Mouse (Mus musculus) liver, embryonic 14.5 days (tissue): ENCODE results near the gene Pfkfb4. TPM values are rescaled to one million over a fixed set of nuclear protein-coding genes. Genes with fewer than 3 reads are reported as not detected.

Source experiments
- ATAC-seq: fragments of 200-750 bp; cut with Nextera tagmentation; 2 replicates; pipeline ENCODE4 v1.8.0; 2017; ENCODE audit warnings: moderate number of reproducible peaks, mild to moderate bottlenecking, moderate library complexity; ENCODE audit not compliant: insufficient read depth
- DNase-seq, 3 experiments: peaks; one replicate each; pipeline ENCODE4 v3.0.0-alpha.2; 2012 to 2013; ENCODE audit warnings: low read depth in 3 of 3, low spot score in 3 of 3
- H3K27ac ChIP-seq: fragments of 300-500 bp; sonication (generic); 2 replicates; pipeline ENCODE4 v1.5.1; 2014; ENCODE audit warnings: moderate library complexity, mild to moderate bottlenecking, control low read depth, inconsistent platforms
- H3K27me3 ChIP-seq: fragments of 300-500 bp; sonication (generic); 2 replicates; pipeline ENCODE4 v1.6.1; 2014; ENCODE audit warnings: mild to moderate bottlenecking, low read length, moderate library complexity; ENCODE audit not compliant: control insufficient read depth, insufficient read depth
- H3K36me3 ChIP-seq: fragments of 300-500 bp; sonication (generic); replicated peaks from 2 replicates; pipeline ENCODE4 v1.6.1; 2014; ENCODE audit warnings: low read depth; ENCODE audit not compliant: control insufficient read depth, insufficient read depth
- H3K4me1 ChIP-seq, 2 experiments: fragments of 200-500 bp in 1 of 2; fragments of 300-500 bp in 1 of 2; sonication (generic) in 1 of 2; replicated peaks; 2 replicates each; pipeline ENCODE4 v1.6.1; 2012 to 2014; ENCODE audit warnings: antibody characterized with exemption in 1 of 2, inconsistent platforms in 1 of 2, low read length in 1 of 2; ENCODE audit not compliant: control insufficient read depth in 2 of 2, insufficient read depth in 2 of 2
- H3K4me2 ChIP-seq: fragments of 300-500 bp; sonication (generic); 2 replicates; pipeline ENCODE4 v1.6.1; 2014; ENCODE audit warnings: low read depth, mild to moderate bottlenecking, control low read depth, moderate library complexity
- H3K4me3 ChIP-seq, 2 experiments: fragments of 200-500 bp in 1 of 2; fragments of 300-500 bp in 1 of 2; sonication (generic) in 1 of 2; 2 replicates each; pipeline ENCODE4 v1.5.1; 2012 to 2014; ENCODE audit warnings: low read depth in 2 of 2, low read length in 2 of 2, mild to moderate bottlenecking in 2 of 2, control low read depth in 1 of 2, inconsistent platforms in 1 of 2, moderate library complexity in 1 of 2; ENCODE audit not compliant: insufficient read depth in 1 of 2
- H3K9ac ChIP-seq: fragments of 300-500 bp; sonication (generic); replicated peaks from 2 replicates; pipeline ENCODE4 v1.6.1; 2014; ENCODE audit warnings: mild to moderate bottlenecking, control low read depth, moderate library complexity
- H3K9me3 ChIP-seq: fragments of 300-500 bp; sonication (generic); 2 replicates; pipeline ENCODE4 v1.6.1; 2016; ENCODE audit warnings: low read length, mixed read lengths; ENCODE audit not compliant: control insufficient read depth
- CTCF ChIP-seq: IDR thresholded peaks from 2 replicates; pipeline ENCODE4 v1.5.1; 2016; ENCODE audit warnings: antibody characterized with exemption, low read depth, control low read depth
- EP300 ChIP-seq: IDR thresholded peaks from 2 replicates; pipeline ENCODE4 v1.6.1; 2016; ENCODE audit warnings: antibody characterized with exemption, low read depth
- WGBS: fragments of 180-500 bp; shearing (Covaris S2); extraction: QIAGEN DNeasy Blood & Tissue Kit; methylation state at CpG from one replicate; pipeline ENCODE4 v1.1.7; 2014; ENCODE audit not compliant: insufficient replicate concordance; 5-methylcytosine and 5-hydroxymethylcytosine counted together
- polyA plus RNA-seq, 2 experiments: library from polyadenylated mRNA; depleted of rRNA in 1 of 2; stranded (reverse) in 1 of 2; unstranded in 1 of 2; fragments of >200 nt; fragmentation: Nextera tagmentation in 1 of 2; extraction: Ambion mirVana in 1 of 2; gene quantifications; 2 replicates each; pipeline versions ENCODE4 v1.2.1 to v1.2.3; 2012 to 2014

The Pfkfb4 gene
- polyA plus RNA-seq, 2 experiments = 1.9 to 2.1 TPM

DNA sequence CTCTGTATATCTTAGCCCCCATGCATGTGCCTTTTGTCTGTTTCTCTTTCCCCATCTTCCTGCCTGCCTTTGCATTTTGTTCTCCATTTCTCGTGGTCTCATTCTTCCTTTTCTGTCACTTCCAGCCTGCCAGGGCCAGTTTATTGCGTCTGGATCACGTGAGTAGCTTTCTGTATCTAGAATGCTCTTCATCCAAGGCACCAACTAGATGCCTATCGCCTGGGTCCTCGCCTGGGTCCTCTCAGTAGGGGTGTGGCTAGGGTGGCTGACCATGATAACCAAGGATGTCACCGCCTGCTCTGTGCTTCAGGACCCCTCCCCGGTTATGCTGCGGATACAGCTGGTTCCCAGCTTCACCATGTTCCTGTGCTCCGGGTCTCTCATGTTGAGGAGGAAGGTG is 8.4 kb upstream of the Pfkfb4 start:
- H3K27me3 ChIP-seq = no peaks in the 10 kb centered on the region
- no peak overlapping the region for H3K27ac ChIP-seq
- 0 out of 2 replicates have a peak overlapping the region, but pooled peaks have one; percentile 6 for H3K9ac ChIP-seq
- no peak overlapping the region for H3K4me3 ChIP-seq
- DNase-seq (peak in 2 of 3 experiments; percentile 18 to 41), ATAC-seq (peak; percentile 80)
- no peaks in the 10 kb centered on the region for H3K9me3 ChIP-seq
- H3K4me2 ChIP-seq = peak overlapping the region; percentile 51
- 25% methylated on average over 9 of the region's 9 CpGs for WGBS
- TF ChIP-seq CTCF (no peak), EP300 (no peak; the same call in 1 of the 2 replicates)
- H3K36me3 ChIP-seq = no peaks in the 10 kb centered on the region
- H3K4me1 ChIP-seq = peaks cover 4 to 14% of the 10 kb centered on the region in 2 experiments

DNA sequence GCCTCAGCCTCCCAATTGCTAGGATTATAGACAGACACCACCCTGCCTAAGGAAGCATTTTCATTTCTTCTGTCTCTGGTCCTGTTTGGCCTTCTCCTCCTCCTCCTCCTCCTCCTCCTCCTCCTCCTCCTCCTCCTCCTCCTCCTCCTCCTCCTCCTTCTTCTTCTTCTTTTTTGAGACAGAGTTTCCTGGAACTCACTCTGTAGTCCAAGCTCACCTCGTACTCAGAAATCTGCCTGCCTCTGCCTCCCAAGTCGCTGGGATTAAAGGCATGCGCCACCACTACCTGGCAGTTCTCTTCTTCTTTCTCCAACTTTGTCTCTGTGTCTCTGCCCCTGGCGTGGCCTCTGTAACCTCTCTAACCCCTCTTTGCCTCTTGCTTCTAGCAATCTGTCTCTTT is 5.9 kb upstream of the Pfkfb4 start, which contains the start of gene Ucn2:
Gene Ucn2 (plus strand): TSS at position 301 of the 400 bp plus-strand sequence.
- no peak for ATAC-seq
- Histone ChIP-seq H3K27me3 (no peaks in the 10 kb centered on the region), H3K9ac (no peak within 1 kb of the TSS), H3K4me1 (peaks cover 4 to 19% of the 10 kb centered on the region in 2 experiments), H3K4me3 (no peak within 1 kb of the TSS), H3K9me3 (no peaks in the 10 kb centered on the region), H3K36me3 (no peaks in the 10 kb centered on the region), H3K4me2 (no peak within 1 kb of the TSS), H3K27ac (no peak within 1 kb of the TSS)
- no peak for TF ChIP-seq CTCF
- no peak for TF ChIP-seq EP300
- WGBS = 53% methylated on average over 4 of the region's 4 CpGs
- no peak for DNase-seq

DNA sequence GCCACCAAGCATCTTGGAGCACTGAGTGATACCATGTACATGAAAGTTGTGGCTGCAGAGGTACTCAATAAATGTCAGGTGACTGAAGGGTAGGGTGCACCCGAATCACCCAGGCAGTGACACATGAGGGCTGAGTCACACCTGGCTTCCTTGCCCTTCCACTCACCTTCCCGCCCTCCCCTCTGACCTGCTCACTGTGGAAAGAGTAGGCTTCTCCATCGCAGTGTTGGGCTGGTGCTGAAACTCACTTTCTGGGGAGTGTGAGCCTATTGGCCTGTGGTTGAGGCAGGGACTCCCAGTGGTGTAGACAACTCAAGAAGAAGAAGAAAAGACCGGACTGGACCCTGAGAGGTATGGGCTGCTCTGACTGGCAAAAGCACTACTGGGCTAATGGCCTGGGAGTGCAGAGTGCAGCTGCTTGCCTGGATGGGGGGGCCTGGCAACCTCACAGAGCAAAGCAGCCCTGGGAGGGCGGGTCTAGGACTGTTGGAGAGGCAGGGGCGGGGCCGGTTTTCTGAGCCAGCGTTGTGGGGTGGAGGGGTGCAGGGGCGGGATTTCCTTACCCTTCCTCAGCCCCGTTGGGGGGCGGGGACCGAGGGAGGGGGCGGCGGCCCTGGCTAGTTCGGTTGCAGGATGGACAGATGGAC is 3.8 kb upstream of the Pfkfb4 start:
- no peak overlapping the region for H3K9ac ChIP-seq
- H3K4me1 ChIP-seq = peaks cover 10 to 31% of the 10 kb centered on the region in 2 experiments
- 24% methylated on average over 15 of the region's 15 CpGs for WGBS

DNA sequence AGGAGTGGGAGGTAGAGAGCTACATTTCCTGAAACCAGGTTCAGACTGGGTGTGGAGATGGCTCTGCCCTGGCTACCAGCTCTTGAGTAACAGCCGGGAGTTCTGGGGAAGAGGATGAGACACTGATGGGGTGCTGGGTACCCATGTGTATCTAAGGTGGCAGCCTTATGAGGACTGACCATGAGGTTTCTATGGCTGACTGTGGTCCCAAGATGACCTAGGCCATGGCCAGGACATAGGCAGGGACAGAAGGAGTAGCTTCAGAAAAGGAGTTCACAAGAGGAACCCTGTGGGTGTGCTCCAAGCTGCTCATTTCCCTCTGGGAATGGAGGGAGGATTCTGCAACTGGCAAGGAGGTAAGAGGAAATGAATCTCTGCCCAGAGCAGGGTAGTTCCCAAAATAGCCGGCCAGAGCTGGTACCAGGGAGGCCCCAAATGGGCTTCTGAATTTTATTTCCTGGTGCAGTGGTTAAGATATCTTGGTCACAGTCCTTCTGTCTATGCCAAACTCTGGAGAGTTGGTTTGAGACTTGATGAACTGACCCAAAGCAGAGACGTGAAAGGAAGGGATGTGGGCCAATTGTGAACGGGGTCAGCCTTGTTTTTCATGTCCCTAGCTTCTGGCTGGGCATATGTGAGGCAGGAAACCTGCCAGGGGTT is 1.6 kb upstream of the Pfkfb4 start:
- Histone ChIP-seq H3K9ac (no peak overlapping the region), H3K4me1 (peaks cover 6 to 23% of the 10 kb centered on the region in 2 experiments), H3K36me3 (no peaks in the 10 kb centered on the region), H3K9me3 (no peaks in the 10 kb centered on the region), H3K4me3 (no peak overlapping the region), H3K27me3 (no peaks in the 10 kb centered on the region), H3K27ac (no peak overlapping the region), H3K4me2 (no peak overlapping the region)
- ATAC-seq = no peak
- DNase-seq = no peak
- TF ChIP-seq EP300 (no peak), CTCF (no peak)
- 63% methylated on average over 4 of the region's 4 CpGs for WGBS

More for the DNA sequence above, 3.8 kb upstream of the Pfkfb4 start:
- DNase-seq (no peak), ATAC-seq (no peak)
- H3K36me3 ChIP-seq = no peaks in the 10 kb centered on the region
- H3K9me3 ChIP-seq = no peaks in the 10 kb centered on the region
- H3K4me2 ChIP-seq = no peak overlapping the region
- TF ChIP-seq CTCF = no peak
- no peak for TF ChIP-seq EP300
- H3K4me3 ChIP-seq = no peak overlapping the region
- H3K27me3 ChIP-seq = no peaks in the 10 kb centered on the region
- H3K27ac ChIP-seq = no peak overlapping the region

DNA sequence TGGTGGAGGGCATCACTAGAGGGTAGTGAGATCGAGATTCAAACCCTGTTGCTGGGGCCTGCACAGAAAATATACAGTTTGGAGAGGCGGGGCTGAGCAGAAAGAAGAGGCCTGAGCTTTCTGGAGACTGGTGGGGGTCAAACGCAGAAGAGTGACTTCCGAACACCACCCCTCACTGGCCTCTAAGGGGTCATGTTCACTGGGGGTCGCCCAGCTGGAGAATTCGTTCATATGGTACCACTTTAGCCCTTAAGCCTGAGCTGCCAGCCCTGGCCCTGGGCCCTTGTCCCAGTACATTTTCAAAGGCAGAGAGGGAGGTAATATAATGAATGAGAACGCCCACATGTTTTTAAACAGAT is 1.1 kb upstream of the Pfkfb4 start:
- H3K27ac ChIP-seq = no peak overlapping the region
- WGBS = 72% methylated on average over 7 of the region's 7 CpGs
- H3K4me2 ChIP-seq = no peak overlapping the region; the same call in 1 of the 2 replicates
- H3K27me3 ChIP-seq = no peaks in the 10 kb centered on the region
- H3K4me1 ChIP-seq = peaks cover 6 to 29% of the 10 kb centered on the region in 2 experiments
- no peaks in the 10 kb centered on the region for H3K9me3 ChIP-seq
- no peak for ATAC-seq
- no peak overlapping the region for H3K9ac ChIP-seq
- no peaks in the 10 kb centered on the region for H3K36me3 ChIP-seq
- TF ChIP-seq EP300 (no peak), CTCF (no peak)
- DNase-seq = no peak
- no peak overlapping the region for H3K4me3 ChIP-seq
